ENCODE assay signal across 18 mouse cellular contexts in the genomic region with DNA sequence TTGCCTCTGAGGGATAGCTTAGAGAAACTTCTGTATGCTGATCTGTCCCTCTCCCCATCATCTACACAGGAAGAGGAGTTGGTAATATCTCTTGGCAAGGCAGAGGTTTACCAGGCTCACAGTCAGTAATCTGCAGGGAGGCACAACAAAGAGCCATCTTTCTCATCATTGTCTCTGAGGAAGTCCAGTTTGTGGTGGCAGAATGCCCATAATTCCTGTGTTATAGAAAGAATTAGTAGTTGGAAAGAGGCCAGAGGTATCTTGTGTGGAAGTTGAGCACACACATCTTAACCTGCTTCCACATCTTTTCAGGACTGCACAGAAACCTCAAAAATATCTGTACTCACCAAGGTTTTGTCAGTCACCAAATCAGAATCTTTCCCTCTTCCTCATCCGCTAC.
"Had no signal": no experiment of that assay in that cellular context is flagged by ENCODE, and none has a peak within 500 bp of the region (broad histone marks: within the 10 kb centered on the region; RNA-seq: fewer than 3 reads in every experiment).

No protein-coding gene starts in this region.

- H3K9me3 ChIP-seq: midbrain, embryonic 10.5 days; midbrain, embryonic 12.5 days; neural tube, embryonic 13.5 days; neural tube, embryonic 15.5 days had no signal

- H3K27ac ChIP-seq: midbrain, embryonic 10.5 days; midbrain, embryonic 12.5 days; neural tube, embryonic 13.5 days; neural tube, embryonic 15.5 days had no signal

- H3K4me1 ChIP-seq: midbrain, embryonic 10.5 days; midbrain, embryonic 12.5 days; neural tube, embryonic 13.5 days; neural tube, embryonic 15.5 days had no signal

- H3K9ac ChIP-seq: lung, embryonic 14.5 days; midbrain, embryonic 12.5 days; neural tube, embryonic 13.5 days; neural tube, embryonic 15.5 days had no signal

- H3K4me2 ChIP-seq: lung, embryonic 14.5 days; midbrain, embryonic 12.5 days; neural tube, embryonic 13.5 days; neural tube, embryonic 15.5 days had no signal

- H3K36me3 ChIP-seq: midbrain, embryonic 10.5 days; midbrain, embryonic 12.5 days; neural tube, embryonic 13.5 days; neural tube, embryonic 15.5 days had no signal

- ATAC-seq: midbrain, embryonic 16.5 days had no signal

- DNase-seq: lung, embryonic 14.5 days; lung, postnatal 10 days; lung, postnatal 4 days; midbrain, embryonic 14.5 days; retina, postnatal 1 day; right cerebral cortex, adult 18-20 months; right cerebral cortex, postnatal 25 days; right cerebral cortex, postnatal 4 days; spleen, adult 18-20 months; thymus, adult 18-20 months; thymus, postnatal 14 days; thymus, postnatal 36 days had no signal

- H3K4me3 ChIP-seq: midbrain, embryonic 10.5 days; midbrain, embryonic 12.5 days; myocyte; neural tube, embryonic 13.5 days; neural tube, embryonic 15.5 days had no signal

- H3K27me3 ChIP-seq: midbrain, embryonic 12.5 days; neural tube, embryonic 13.5 days; neural tube, embryonic 15.5 days had no signal
